Comparison of ENCODE assay signal across 9 mouse cellular contexts in genomic region chr1:131107575-131108308, GRCm38 (mm10). TPM values are rescaled to one million over a fixed set of nuclear protein-coding genes. Genes with fewer than 3 reads are reported as not detected.
DNase-seq lines count a peak whose midpoint lies in the region; ATAC-seq lines count a peak whose summit lies in the region.
"Had no signal": no experiment of that assay in that cellular context is flagged by ENCODE, and none has a peak within 500 bp of the region (broad histone marks: within the 10 kb centered on the region; RNA-seq: fewer than 3 reads in every experiment).

No protein-coding gene starts in this region.

- peak overlapping the region; percentile 67 for H3K27ac ChIP-seq in heart, embryonic 16.5 days (ENCODE audit: low read length)
- peak overlapping the region; percentile 72; the same call in 1 of the 2 replicates for H3K27ac ChIP-seq in limb, embryonic 11.5 days (replicated peaks; ENCODE audit: low read depth, low read length)
- H3K27ac ChIP-seq in midbrain, embryonic 13.5 days: no peak overlapping the region
- H3K27ac ChIP-seq: hindbrain, embryonic 15.5 days had no signal

- H3K9ac ChIP-seq in heart, embryonic 16.5 days (ENCODE audit: low read length): peak overlapping the region; percentile 35; the same call in 1 of the 2 replicates
- no peak overlapping the region for H3K9ac ChIP-seq in limb, embryonic 11.5 days (ENCODE audit: low read length)
- no peak overlapping the region for H3K9ac ChIP-seq in midbrain, embryonic 13.5 days (replicated peaks)
- H3K9ac ChIP-seq: hindbrain, embryonic 15.5 days had no signal

- ATAC-seq in heart, embryonic 16.5 days (replicated peaks; ENCODE audit: extremely low read depth, insufficient read depth, low FRiP score): peak; percentile 76
- peak; percentile 46; the same call in 1 of the 2 replicates for ATAC-seq in limb, embryonic 11.5 days (ENCODE audit: insufficient number of reproducible peaks, low FRiP score, low TSS enrichment, low read depth)
- ATAC-seq in midbrain, embryonic 13.5 days: no peak

- H3K9me3 ChIP-seq in heart, embryonic 16.5 days (replicated peaks; ENCODE audit: control insufficient read depth, low read length): no peaks in the 10 kb centered on the region
- no peaks in the 10 kb centered on the region for H3K9me3 ChIP-seq in limb, embryonic 11.5 days (ENCODE audit: control insufficient read depth, low read length)
- H3K9me3 ChIP-seq in midbrain, embryonic 13.5 days: no peaks in the 10 kb centered on the region
- H3K9me3 ChIP-seq: hindbrain, embryonic 15.5 days had no signal

- DNase-seq in embryo, embryonic 10 days (ENCODE audit: low spot score): peak; percentile 60
- no peak for DNase-seq in embryo, embryonic 9.5 days (ENCODE audit: extremely low spot score)
- DNase-seq in limb, embryonic 11.5 days (ENCODE audit: low spot score): no peak
- peak; percentile 63 to 88 for DNase-seq in lung, postnatal 4 days
- no peak for DNase-seq in left cerebral cortex, adult 9 months (ENCODE audit: low spot score in 2 of 2)
- no peak for DNase-seq in cerebellum, postnatal 25 days

- H3K27me3 ChIP-seq in heart, embryonic 16.5 days (ENCODE audit: control insufficient read depth, insufficient read depth, low read length): no peaks in the 10 kb centered on the region
- no peaks in the 10 kb centered on the region for H3K27me3 ChIP-seq in limb, embryonic 11.5 days (ENCODE audit: control insufficient read depth, insufficient read depth, low read length)
- no peaks in the 10 kb centered on the region for H3K27me3 ChIP-seq in midbrain, embryonic 13.5 days
- H3K27me3 ChIP-seq: hindbrain, embryonic 15.5 days had no signal

- no peak overlapping the region for H3K4me3 ChIP-seq in heart, embryonic 16.5 days (ENCODE audit: low read length)
- H3K4me3 ChIP-seq in limb, embryonic 11.5 days (ENCODE audit: low read depth, low read length): no peak overlapping the region
- no peak overlapping the region for H3K4me3 ChIP-seq in midbrain, embryonic 13.5 days (replicated peaks)
- H3K4me3 ChIP-seq: hindbrain, embryonic 15.5 days had no signal

- 39% methylated on average over 10 of the region's 10 CpGs for WGBS in heart, embryonic 16.5 days
- 45% methylated on average over 10 of the region's 10 CpGs for WGBS in limb, embryonic 11.5 days
- WGBS in midbrain, embryonic 13.5 days: 74% methylated on average over 10 of the region's 10 CpGs

- peaks cover 37% of the 10 kb centered on the region for H3K4me1 ChIP-seq in heart, embryonic 16.5 days (ENCODE audit: control insufficient read depth, insufficient read depth, low read length)
- no peaks in the 10 kb centered on the region for H3K4me1 ChIP-seq in limb, embryonic 11.5 days (ENCODE audit: control insufficient read depth, insufficient read depth, low read length)
- no peaks in the 10 kb centered on the region for H3K4me1 ChIP-seq in midbrain, embryonic 13.5 days (replicated peaks)
- H3K4me1 ChIP-seq: hindbrain, embryonic 15.5 days had no signal

- no peak overlapping the region for H3K4me2 ChIP-seq in heart, embryonic 16.5 days (ENCODE audit: low read depth, low read length)
- no peak overlapping the region for H3K4me2 ChIP-seq in limb, embryonic 11.5 days (ENCODE audit: low read depth, severe bottlenecking)
- no peak overlapping the region for H3K4me2 ChIP-seq in midbrain, embryonic 13.5 days (replicated peaks)
- H3K4me2 ChIP-seq: hindbrain, embryonic 15.5 days had no signal

- no peaks in the 10 kb centered on the region for H3K36me3 ChIP-seq in heart, embryonic 16.5 days (ENCODE audit: control insufficient read depth, insufficient read depth)
- no peaks in the 10 kb centered on the region for H3K36me3 ChIP-seq in limb, embryonic 11.5 days (ENCODE audit: control insufficient read depth, insufficient read depth, low read length)
- no peaks in the 10 kb centered on the region for H3K36me3 ChIP-seq in midbrain, embryonic 13.5 days
- H3K36me3 ChIP-seq: hindbrain, embryonic 15.5 days had no signal

RNA-seq across cellular contexts. Expression of gene Mapkapk2, which starts 10.1 kb away (rescaled TPM):
- polyA plus RNA-seq in heart, embryonic 16.5 days (2015; fragmentation: Nextera tagmentation; extraction: Ambion mirVana): 61.4 and 66.8 TPM in 2 replicates
- polyA plus RNA-seq in limb, embryonic 11.5 days (2014; fragmentation: Nextera tagmentation; extraction: Ambion mirVana): 43.5 and 47.6 TPM in 2 replicates
- polyA plus RNA-seq in midbrain, embryonic 13.5 days (2015; fragmentation: Nextera tagmentation; extraction: Ambion mirVana): 29.0 and 36.3 TPM in 2 replicates

RNA-seq across cellular contexts. Expression of gene Dyrk3, which starts 30.4 kb away (rescaled TPM):
- polyA plus RNA-seq in heart, embryonic 16.5 days (2015; fragmentation: Nextera tagmentation; extraction: Ambion mirVana): 1.8 and 2.1 TPM in 2 replicates
- 4.2 and 5.7 TPM in 2 replicates for polyA plus RNA-seq in limb, embryonic 11.5 days (2014; fragmentation: Nextera tagmentation; extraction: Ambion mirVana)
- polyA plus RNA-seq in midbrain, embryonic 13.5 days (2015; fragmentation: Nextera tagmentation; extraction: Ambion mirVana): 18.3 and 19.2 TPM in 2 replicates

RNA-seq across cellular contexts. Expression of gene Eif2d, which starts 45.2 kb away (rescaled TPM):
- 48.1 and 50.1 TPM in 2 replicates for polyA plus RNA-seq in heart, embryonic 16.5 days (2015; fragmentation: Nextera tagmentation; extraction: Ambion mirVana)
- polyA plus RNA-seq in limb, embryonic 11.5 days (2014; fragmentation: Nextera tagmentation; extraction: Ambion mirVana): 70.3 and 72.3 TPM in 2 replicates
- 49.3 and 53.8 TPM in 2 replicates for polyA plus RNA-seq in midbrain, embryonic 13.5 days (2015; fragmentation: Nextera tagmentation; extraction: Ambion mirVana)

Comparison
In these comparisons a context has a peak if more than half of its experiments do, and no peak if none do; other contexts are left out.
1. DNase-seq: peak in embryo, embryonic 10 days (single experiment) and lung, postnatal 4 days (2 of 2); none in embryo, embryonic 9.5 days (single experiment), limb, embryonic 11.5 days (single experiment), left cerebral cortex, adult 9 months (0 of 2) and cerebellum, postnatal 25 days (0 of 2).